Mouse (Mus musculus) spleen, adult 2 months (tissue): Measurements from ENCODE around the gene Chst11. TPM values are rescaled to one million over a fixed set of nuclear protein-coding genes. Genes with fewer than 3 reads are reported as not detected.

ENCODE experiments used
- DNase-seq, 2 experiments: peaks; one replicate each; pipeline versions ENCODE4 v3.0.0 to v3.0.0-alpha.2; 2012 to 2021; ENCODE audit warnings: low spot score in 2 of 2, low read depth in 1 of 2
- H3K27ac ChIP-seq: fragments of 200-500 bp; 2 replicates; pipeline ENCODE4 v1.5.1; 2012; ENCODE audit warnings: low read length, inconsistent platforms; ENCODE audit not compliant: insufficient read depth
- H3K27me3 ChIP-seq: fragments of 200-500 bp; 2 replicates; pipeline ENCODE4 v1.6.1; 2012; ENCODE audit warnings: mild to moderate bottlenecking, moderate library complexity, low read length, inconsistent platforms; ENCODE audit not compliant: control insufficient read depth, insufficient read depth
- H3K36me3 ChIP-seq: fragments of 200-500 bp; 2 replicates; pipeline ENCODE4 v1.6.1; 2012; ENCODE audit warnings: mild to moderate bottlenecking, low read length, inconsistent platforms; ENCODE audit not compliant: control insufficient read depth, insufficient read depth
- H3K4me1 ChIP-seq: fragments of 200-500 bp; 2 replicates; pipeline ENCODE4 v1.6.1; 2011; ENCODE audit warnings: inconsistent platforms; ENCODE audit not compliant: control insufficient read depth, insufficient read depth, insufficient read length
- H3K4me3 ChIP-seq: fragments of 200-500 bp; 2 replicates; pipeline ENCODE4 v1.5.1; 2011; ENCODE audit warnings: mild to moderate bottlenecking, inconsistent platforms; ENCODE audit not compliant: insufficient read depth, insufficient read length; ENCODE audit errors: extremely low read depth
- CTCF ChIP-seq: fragments of 200-500 bp; IDR thresholded peaks from 2 replicates; pipeline ENCODE4 v1.5.1; 2011; ENCODE audit warnings: mild to moderate bottlenecking, inconsistent platforms; ENCODE audit not compliant: insufficient read depth, insufficient read length, insufficient replicate concordance; ENCODE audit errors: extremely low read depth
- POLR2A ChIP-seq: fragments of 200-500 bp; IDR thresholded peaks from 2 replicates; pipeline ENCODE4 v1.6.1; 2011; ENCODE audit warnings: low read depth, low read length, inconsistent platforms
- WGBS: fragments of 180-500 bp; shearing (Covaris S2); methylation state at CpG from one replicate; pipeline ENCODE4 v1.1.7; 2018; 5-methylcytosine and 5-hydroxymethylcytosine counted together
- polyA plus RNA-seq: library from polyadenylated mRNA; depleted of rRNA; stranded (reverse); fragments of >200 nt; gene quantifications from 2 replicates; pipeline ENCODE4 v1.2.3, GENCODE M21; 2012

Gene Chst11
- polyA plus RNA-seq, 1 experiment: 9.2 TPM

DNA sequence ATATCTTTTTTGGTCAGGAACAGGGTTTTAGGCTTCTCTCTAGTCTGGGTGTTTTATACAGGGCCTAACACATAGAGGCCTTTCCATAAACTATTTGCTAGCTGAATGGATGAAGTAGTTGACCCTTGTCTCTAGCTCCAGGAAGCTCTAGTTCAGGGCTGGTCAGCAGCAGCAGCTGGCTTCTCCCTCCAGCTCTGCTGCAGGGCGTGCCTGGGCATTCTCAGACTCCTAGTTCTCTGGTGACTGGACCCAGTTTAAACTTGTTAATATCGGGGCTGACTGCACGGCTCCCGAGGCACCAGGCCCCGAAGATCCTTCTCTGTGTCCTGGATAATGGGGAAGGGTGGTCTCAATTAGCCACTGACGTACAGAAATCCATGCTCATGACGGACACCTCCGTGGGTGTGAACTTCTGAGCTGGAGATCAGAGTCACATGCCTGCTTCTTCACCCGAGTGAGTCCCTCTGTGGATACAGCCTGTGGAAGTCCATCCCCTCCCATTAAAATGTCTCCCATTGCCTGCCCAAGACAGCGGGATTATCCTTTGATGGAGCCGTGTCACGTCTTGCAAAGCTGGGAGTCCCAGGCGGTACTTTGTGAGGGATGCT, 4.2 kb downstream of the Chst11 start:
- Histone ChIP-seq H3K4me3 (no peak overlapping the region), H3K27ac (no peak overlapping the region), H3K4me1 (peaks cover 25% of the 10 kb centered on the region), H3K36me3 (no peaks in the 10 kb centered on the region), H3K27me3 (peaks cover 4% of the 10 kb centered on the region)
- TF ChIP-seq CTCF: no peak
- TF ChIP-seq POLR2A: no peak
- DNase-seq: no peak
- 73% methylated on average over 13 of the region's 13 CpGs for WGBS

DNA sequence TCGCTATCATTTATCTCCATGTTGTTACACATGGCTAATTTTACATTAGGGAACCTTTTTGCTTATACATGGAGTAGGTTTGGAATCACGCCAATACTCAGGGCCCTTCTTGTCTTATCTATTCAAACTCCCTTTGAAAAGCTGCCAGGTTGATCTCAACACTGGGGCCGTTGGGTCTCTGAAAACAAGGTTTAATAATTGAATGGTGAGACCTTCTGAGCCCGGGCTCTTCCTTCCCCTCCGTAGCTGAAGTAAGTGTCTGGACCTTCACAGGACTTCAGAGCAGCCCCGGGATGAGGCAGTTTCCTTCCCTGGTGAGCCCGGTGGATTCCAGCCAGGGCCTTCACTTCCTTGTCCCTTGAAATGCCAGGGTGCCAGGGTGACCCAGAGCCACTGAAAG, 5.6 kb downstream of the Chst11 start:
- Histone ChIP-seq H3K4me1 (peaks cover 25% of the 10 kb centered on the region), H3K36me3 (no peaks in the 10 kb centered on the region), H3K27me3 (no peaks in the 10 kb centered on the region), H3K27ac (no peak overlapping the region), H3K4me3 (no peak overlapping the region)
- WGBS: 63% methylated on average over 7 of the region's 7 CpGs
- no peak for DNase-seq
- TF ChIP-seq POLR2A: no peak
- TF ChIP-seq CTCF: no peak

DNA sequence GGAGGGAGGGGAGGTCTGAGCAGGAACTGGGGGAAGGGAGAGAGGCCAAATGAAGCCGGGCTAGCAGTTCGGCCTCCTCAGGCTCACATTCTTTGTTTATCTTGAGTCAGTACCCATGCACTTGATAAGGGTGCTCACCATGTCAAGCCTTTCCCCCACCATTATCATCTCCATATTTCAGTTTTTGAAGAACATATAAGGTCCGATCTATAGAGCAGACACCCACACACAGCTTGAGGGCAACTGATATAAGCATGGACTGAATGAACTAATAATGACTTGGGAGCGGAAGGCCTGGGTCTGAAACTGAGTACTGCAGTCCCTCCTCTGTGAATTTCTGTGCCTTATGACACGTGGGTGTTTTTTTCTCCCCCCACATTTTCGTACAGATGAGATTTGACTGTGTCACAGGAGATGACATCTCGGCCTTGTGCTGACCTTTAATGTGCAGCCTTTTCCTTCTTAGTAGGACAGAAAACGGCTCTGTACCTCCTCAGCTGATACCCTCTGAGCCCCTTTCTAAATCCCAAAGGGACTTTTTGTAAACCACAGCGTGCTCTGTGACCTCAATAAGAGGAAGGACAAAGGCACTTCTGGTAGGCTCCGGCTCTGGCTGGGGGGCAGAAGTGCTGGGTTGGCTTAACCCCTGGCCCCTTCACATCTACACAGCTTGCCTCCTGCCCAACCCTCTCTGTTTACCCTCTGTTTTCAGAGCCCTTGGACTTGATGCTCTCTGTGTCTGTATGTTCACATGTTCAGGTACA, 6.6 kb downstream of the Chst11 start:
- Histone ChIP-seq H3K27me3 (no peaks in the 10 kb centered on the region), H3K36me3 (no peaks in the 10 kb centered on the region), H3K27ac (no peak overlapping the region), H3K4me3 (no peak overlapping the region), H3K4me1 (peaks cover 21% of the 10 kb centered on the region; the same call in 1 of the 2 replicates)
- peak; percentile 34 to 37 for DNase-seq
- 26% methylated on average over 10 of the region's 10 CpGs for whole genome bisulfite sequencing
- no peak for TF ChIP-seq POLR2A
- TF ChIP-seq CTCF: no peak

DNA sequence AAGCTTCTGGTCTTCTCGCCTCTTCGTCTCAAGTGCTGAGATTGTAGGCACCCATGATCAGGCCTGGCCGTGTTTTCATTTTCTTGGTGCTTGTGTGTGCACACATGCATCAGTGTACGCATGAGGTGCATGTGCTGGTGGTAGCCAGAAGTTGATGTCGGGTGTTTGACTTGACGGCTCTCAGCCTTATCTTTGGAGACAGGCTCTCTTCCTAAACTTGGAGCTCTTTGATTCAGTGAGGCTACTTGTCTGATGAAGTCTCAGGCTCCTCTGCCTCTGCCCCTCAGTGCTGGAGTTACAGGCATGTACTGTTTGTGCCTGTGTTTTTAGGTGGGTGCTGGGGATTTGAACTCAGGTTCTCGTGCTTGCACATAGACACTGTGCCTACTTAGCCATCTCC, 9.0 kb downstream of the Chst11 start:
- WGBS: 89% methylated on average over 7 of the region's 7 CpGs

DNA sequence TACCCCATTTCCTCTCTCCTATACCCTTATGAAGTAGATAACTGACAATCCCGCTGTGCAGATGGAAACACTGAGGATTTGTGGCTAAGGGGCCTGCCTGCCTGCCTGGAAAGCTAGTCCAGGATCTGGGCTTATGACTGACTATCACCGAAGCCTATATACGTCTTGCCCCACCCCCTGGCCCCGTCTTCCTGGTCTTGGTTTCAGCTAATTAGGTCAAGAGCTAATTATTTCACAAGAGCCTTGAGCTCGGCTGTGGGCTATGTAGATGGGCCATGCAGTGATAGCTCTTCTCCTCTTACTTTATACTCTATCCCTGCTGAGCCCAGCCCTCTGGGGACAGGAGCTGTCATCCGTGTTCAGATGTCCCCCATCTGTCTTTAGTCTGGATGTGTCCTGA, 12.2 kb downstream of the Chst11 start:
- H3K36me3 ChIP-seq: no peaks in the 10 kb centered on the region
- H3K4me3 ChIP-seq: no peak overlapping the region
- TF ChIP-seq POLR2A (no peak), CTCF (no peak)
- H3K27me3 ChIP-seq: no peaks in the 10 kb centered on the region
- no peaks in the 10 kb centered on the region; the same call in 1 of the 2 replicates for H3K4me1 ChIP-seq
- DNase-seq: no peak
- WGBS: 85% methylated on average over 6 of the region's 6 CpGs
- no peak overlapping the region for H3K27ac ChIP-seq

More for the DNA sequence above, 9.0 kb downstream of the Chst11 start:
- DNase-seq: no peak
- Histone ChIP-seq H3K36me3 (no peaks in the 10 kb centered on the region), H3K4me1 (peaks cover 21% of the 10 kb centered on the region; the same call in 1 of the 2 replicates), H3K27ac (no peak overlapping the region), H3K27me3 (no peaks in the 10 kb centered on the region), H3K4me3 (no peak overlapping the region)
- TF ChIP-seq POLR2A (no peak), CTCF (no peak)

DNA sequence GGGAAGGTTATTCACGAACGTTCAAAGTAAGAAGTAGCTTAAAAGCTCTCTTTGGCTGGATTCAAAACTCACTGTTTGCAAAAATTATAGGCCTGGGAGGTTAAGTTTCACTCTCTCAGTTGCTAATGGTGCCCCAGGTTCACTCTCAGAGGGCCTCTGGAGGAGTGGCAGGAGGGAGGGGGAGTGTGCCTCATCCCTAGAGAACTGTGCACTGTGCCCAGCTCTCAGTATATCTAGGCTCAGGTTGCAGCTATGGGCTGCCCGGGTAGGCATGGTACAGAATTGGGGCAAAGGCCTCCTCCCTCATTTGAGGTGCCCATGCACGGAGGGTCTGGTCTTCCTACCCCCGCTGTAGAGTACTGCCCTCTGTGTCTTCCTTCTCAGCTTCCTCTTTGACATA, 14.9 kb downstream of the Chst11 start:
- TF ChIP-seq CTCF: no peak
- TF ChIP-seq POLR2A: no peak
- H3K4me1 ChIP-seq: peaks cover 14% of the 10 kb centered on the region; the same call in 1 of the 2 replicates
- DNase-seq: no peak

DNA sequence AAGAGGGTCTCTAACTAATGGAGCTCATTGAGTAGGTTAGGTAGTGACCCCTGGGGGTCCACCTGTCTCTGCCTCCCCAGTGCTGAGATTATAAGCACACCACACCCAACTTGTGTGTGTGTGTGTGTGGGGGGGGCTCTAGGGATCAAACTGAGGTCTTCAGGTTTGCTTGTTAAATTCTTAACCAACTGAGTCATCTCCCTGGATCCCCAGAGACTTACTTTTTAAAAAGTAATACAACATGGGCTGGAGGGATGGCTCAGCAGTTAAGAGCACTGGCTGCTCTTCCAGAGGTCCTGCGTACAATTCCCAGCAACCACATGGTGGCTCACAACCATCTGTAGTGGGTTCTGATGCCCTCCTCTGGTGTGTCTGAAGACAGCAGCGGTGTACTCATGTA, 15.4 kb downstream of the Chst11 start:
- 99% methylated on average over 2 of the region's 2 CpGs for WGBS
- no peak for DNase-seq
- no peak overlapping the region for H3K27ac ChIP-seq
- H3K4me3 ChIP-seq: no peak overlapping the region
- no peaks in the 10 kb centered on the region for H3K36me3 ChIP-seq
- TF ChIP-seq CTCF (no peak), POLR2A (no peak)
- H3K4me1 ChIP-seq: peaks cover 19% of the 10 kb centered on the region
- no peaks in the 10 kb centered on the region for H3K27me3 ChIP-seq

More for the DNA sequence above, 14.9 kb downstream of the Chst11 start:
- Histone ChIP-seq H3K27me3 (no peaks in the 10 kb centered on the region), H3K4me3 (no peak overlapping the region), H3K36me3 (no peaks in the 10 kb centered on the region), H3K27ac (no peak overlapping the region)
- WGBS: 75% methylated on average over 5 of the region's 5 CpGs
